Mouse (Mus musculus) spleen, adult 2 months (tissue): ENCODE data around the gene Ndufb4.

Experiments
- CTCF ChIP-seq: fragments of 200-500 bp; IDR thresholded peaks from 2 replicates; pipeline ENCODE4 v1.5.1; 2011; ENCODE audit warnings: mild to moderate bottlenecking, inconsistent platforms; ENCODE audit not compliant: insufficient read depth, insufficient read length, insufficient replicate concordance; ENCODE audit errors: extremely low read depth
- POLR2A ChIP-seq: fragments of 200-500 bp; IDR thresholded peaks from 2 replicates; pipeline ENCODE4 v1.6.1; 2011; ENCODE audit warnings: low read depth, low read length, inconsistent platforms

DNA sequence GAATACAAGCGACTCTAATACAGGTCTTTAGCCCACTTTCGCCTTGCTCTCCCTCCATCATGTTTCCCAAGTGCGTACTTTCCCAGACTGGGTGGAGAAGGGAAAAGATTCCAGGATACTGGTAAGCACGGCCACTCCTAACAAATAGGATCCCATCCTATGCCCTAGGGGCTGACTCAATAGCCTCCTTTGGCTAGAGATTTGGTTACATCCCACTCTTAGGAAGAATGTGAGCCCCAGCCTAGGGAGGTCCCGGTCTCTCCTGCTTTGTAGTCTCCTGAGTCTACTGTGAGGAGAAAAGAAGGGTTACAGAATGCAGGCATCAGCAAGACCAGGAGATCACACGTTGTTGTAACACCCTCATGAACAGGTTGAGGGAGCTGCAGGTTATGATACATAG is 36.2 kb upstream of the Ndufb4 start:
- TF ChIP-seq CTCF (no peak), POLR2A (no peak)
